Mouse (Mus musculus) liver, postnatal 0 days (tissue): Measurements from ENCODE around the gene Ptpn13. TPM values are rescaled to one million over a fixed set of nuclear protein-coding genes. Genes with fewer than 3 reads are reported as not detected.

Source experiments
- ATAC-seq: fragments of 200-750 bp; cut with Nextera tagmentation; 2 replicates; pipeline ENCODE4 v1.8.0; 2017; ENCODE audit warnings: mild to moderate bottlenecking, moderate library complexity
- DNase-seq: peaks from one replicate; pipeline ENCODE4 v3.0.0-alpha.2; 2016
- H3K27ac ChIP-seq: fragments of 300-500 bp; sonication (generic); 2 replicates; pipeline ENCODE4 v1.5.1; 2014; ENCODE audit warnings: antibody characterized with exemption, moderate library complexity, mild to moderate bottlenecking, low read depth
- H3K27me3 ChIP-seq: fragments of 300-500 bp; sonication (generic); 2 replicates; pipeline ENCODE4 v1.6.1; 2014; ENCODE audit warnings: low read length, control low read depth, mixed read lengths; ENCODE audit not compliant: insufficient read depth
- H3K36me3 ChIP-seq: fragments of 300-500 bp; sonication (generic); replicated peaks from 2 replicates; pipeline ENCODE4 v1.6.1; 2014; ENCODE audit warnings: mild to moderate bottlenecking, control low read depth, low read length, moderate library complexity, mixed read lengths; ENCODE audit not compliant: insufficient read depth
- H3K4me1 ChIP-seq: fragments of 300-500 bp; sonication (generic); 2 replicates; pipeline ENCODE4 v1.6.1; 2014; ENCODE audit warnings: antibody characterized with exemption, mild to moderate bottlenecking, control low read depth; ENCODE audit not compliant: insufficient read depth
- H3K4me2 ChIP-seq: fragments of 300-500 bp; sonication (generic); 2 replicates; pipeline ENCODE4 v1.6.1; 2014; ENCODE audit warnings: low read depth, mild to moderate bottlenecking, low read length, moderate library complexity, mixed read lengths
- H3K4me3 ChIP-seq: fragments of 300-500 bp; sonication (generic); 2 replicates; pipeline ENCODE4 v1.5.1; 2014; ENCODE audit warnings: low read depth, low read length
- H3K9ac ChIP-seq: fragments of 300-500 bp; sonication (generic); replicated peaks from 2 replicates; pipeline ENCODE4 v1.6.1; 2014; ENCODE audit warnings: mild to moderate bottlenecking, moderate library complexity
- H3K9me3 ChIP-seq: fragments of 300-500 bp; sonication (generic); 2 replicates; pipeline ENCODE4 v1.6.1; 2016; ENCODE audit warnings: mild to moderate bottlenecking, control low read depth, low read length, mixed read lengths
- CTCF ChIP-seq: sonication (generic); IDR thresholded peaks from 2 replicates; pipeline ENCODE4 v1.5.1; 2016; ENCODE audit warnings: antibody characterized with exemption, low read depth
- EP300 ChIP-seq: IDR thresholded peaks from 2 replicates; pipeline ENCODE4 v1.6.1; 2016; ENCODE audit warnings: antibody characterized with exemption, low read depth, mild to moderate bottlenecking
- WGBS: fragments of 180-500 bp; shearing (Covaris S2); extraction: QIAGEN DNeasy Blood & Tissue Kit; methylation state at CpG from one replicate; pipeline ENCODE4 v1.1.7; 2014; ENCODE audit not compliant: insufficient replicate concordance; 5-methylcytosine and 5-hydroxymethylcytosine counted together
- polyA plus RNA-seq: library from polyadenylated mRNA; unstranded; fragments of >200 nt; fragmentation: Nextera tagmentation; extraction: Ambion mirVana; gene quantifications from 2 replicates; pipeline ENCODE4 v1.2.1, GENCODE M21; 2015

Ptpn13 gene
- polyA plus RNA-seq, 1 experiment from 2014 or later = 0.38 TPM

GRCm38 (mm10) chr5:103513162-103513561 is 88.2 kb downstream of the Ptpn13 start:
- Histone ChIP-seq H3K4me2 (no peak overlapping the region), H3K27ac (no peak overlapping the region), H3K4me1 (peaks cover 3% of the 10 kb centered on the region; the same call in 1 of the 2 replicates), H3K9me3 (no peaks in the 10 kb centered on the region), H3K36me3 (no peaks in the 10 kb centered on the region), H3K27me3 (no peaks in the 10 kb centered on the region), H3K4me3 (no peak overlapping the region), H3K9ac (no peak overlapping the region)
- DNase-seq (no peak), ATAC-seq (no peak)
- TF ChIP-seq CTCF = no peak
- TF ChIP-seq EP300 = no peak
- whole genome bisulfite sequencing = 66% methylated on average over 9 of the region's 9 CpGs

GRCm38 (mm10) chr5:103514441-103514840 is 89.4 kb downstream of the Ptpn13 start:
- peaks cover 3% of the 10 kb centered on the region; the same call in 1 of the 2 replicates for H3K4me1 ChIP-seq
- H3K4me2 ChIP-seq = no peak overlapping the region
- H3K27ac ChIP-seq = no peak overlapping the region
- H3K9ac ChIP-seq = no peak overlapping the region
- TF ChIP-seq CTCF (no peak), EP300 (no peak)
- H3K36me3 ChIP-seq = no peaks in the 10 kb centered on the region
- DNase-seq (no peak), ATAC-seq (no peak)
- no peaks in the 10 kb centered on the region for H3K9me3 ChIP-seq
- no peaks in the 10 kb centered on the region for H3K27me3 ChIP-seq
- no peak overlapping the region for H3K4me3 ChIP-seq
- 75% methylated on average over 7 of the region's 7 CpGs for WGBS

GRCm38 (mm10) chr5:103515876-103516275 is 90.9 kb downstream of the Ptpn13 start:
- Histone ChIP-seq H3K27ac (no peak overlapping the region), H3K4me3 (no peak overlapping the region), H3K36me3 (no peaks in the 10 kb centered on the region), H3K27me3 (no peaks in the 10 kb centered on the region), H3K9me3 (no peaks in the 10 kb centered on the region), H3K9ac (no peak overlapping the region), H3K4me2 (no peak overlapping the region), H3K4me1 (peaks cover 3% of the 10 kb centered on the region; the same call in 1 of the 2 replicates)
- no peak for TF ChIP-seq EP300
- TF ChIP-seq CTCF = no peak
- DNase-seq (no peak), ATAC-seq (no peak)
- 82% methylated on average over 4 of the region's 4 CpGs for WGBS

GRCm38 (mm10) chr5:103516555-103516954 is 91.6 kb downstream of the Ptpn13 start:
- Histone ChIP-seq H3K4me3 (no peak overlapping the region), H3K36me3 (no peaks in the 10 kb centered on the region), H3K9me3 (no peaks in the 10 kb centered on the region), H3K4me2 (no peak overlapping the region), H3K27me3 (no peaks in the 10 kb centered on the region), H3K4me1 (peaks cover 3% of the 10 kb centered on the region; the same call in 1 of the 2 replicates), H3K9ac (no peak overlapping the region), H3K27ac (no peak overlapping the region)
- DNase-seq (no peak), ATAC-seq (no peak)
- TF ChIP-seq CTCF (no peak), EP300 (no peak)

- H3K9ac ChIP-seq = no peak overlapping the region
- WGBS = 75% methylated on average over 6 of the region's 6 CpGs
- no peak for TF ChIP-seq CTCF
- no peak for TF ChIP-seq EP300
- no peaks in the 10 kb centered on the region for H3K36me3 ChIP-seq
- no peaks in the 10 kb centered on the region for H3K9me3 ChIP-seq
- no peak overlapping the region for H3K27ac ChIP-seq
- peaks cover 3% of the 10 kb centered on the region; the same call in 1 of the 2 replicates for H3K4me1 ChIP-seq
- DNase-seq = no peak
- no peak overlapping the region for H3K4me2 ChIP-seq
- ATAC-seq = no peak
- no peak overlapping the region for H3K4me3 ChIP-seq
- no peaks in the 10 kb centered on the region for H3K27me3 ChIP-seq
Observed at GRCm38 (mm10) chr5:103517641-103518040, 92.6 kb downstream of the Ptpn13 start.

- 72% methylated on average over 14 of the region's 14 CpGs for WGBS
- Histone ChIP-seq H3K4me1 (peaks cover 3% of the 10 kb centered on the region; the same call in 1 of the 2 replicates), H3K9me3 (no peaks in the 10 kb centered on the region), H3K36me3 (no peaks in the 10 kb centered on the region), H3K4me3 (no peak overlapping the region), H3K27ac (no peak overlapping the region), H3K27me3 (no peaks in the 10 kb centered on the region), H3K4me2 (no peak overlapping the region), H3K9ac (no peak overlapping the region)
- no peak for ATAC-seq
- DNase-seq = peak; percentile 20
- no peak for TF ChIP-seq EP300
- TF ChIP-seq CTCF = no peak
Observed at GRCm38 (mm10) chr5:103518797-103519468, 93.9 kb downstream of the Ptpn13 start.

GRCm38 (mm10) chr5:103522371-103522770 is 97.4 kb downstream of the Ptpn13 start:
- TF ChIP-seq CTCF (no peak), EP300 (no peak)
- Histone ChIP-seq H3K4me3 (no peak overlapping the region), H3K4me1 (peaks cover 3% of the 10 kb centered on the region; the same call in 1 of the 2 replicates), H3K4me2 (no peak overlapping the region), H3K9ac (no peak overlapping the region), H3K27me3 (no peaks in the 10 kb centered on the region), H3K9me3 (no peaks in the 10 kb centered on the region), H3K36me3 (no peaks in the 10 kb centered on the region), H3K27ac (no peak overlapping the region)
- ATAC-seq (no peak), DNase-seq (no peak)
- WGBS = 60% methylated on average over 3 of the region's 3 CpGs
